Mouse (Mus musculus) left cerebral cortex, postnatal 36 days (tissue): ENCODE results near the gene Cald1. TPM values are rescaled to one million over a fixed set of nuclear protein-coding genes. Genes with fewer than 3 reads are reported as not detected.

ENCODE experiments used
- DNase-seq, 2 experiments: peaks; one replicate each; pipeline ENCODE4 v3.0.0; 2021 to 2022; ENCODE audit warnings: low spot score in 2 of 2, mixed read lengths in 1 of 2
- intact Hi-C: fragments of 180-260 bp; cut with DNase I; formaldehyde crosslinking; loops from one replicate; pipeline ENCODE4 v1.15.1; 2025
- total RNA-seq, 2 experiments: library from RNA; stranded (reverse); gene quantifications; 2 replicates each; pipeline ENCODE4 v1.2.3; 2021

The Cald1 gene
- total RNA-seq, 2 experiments from 2014 or later = 23.6 to 25.6 TPM

DNA sequence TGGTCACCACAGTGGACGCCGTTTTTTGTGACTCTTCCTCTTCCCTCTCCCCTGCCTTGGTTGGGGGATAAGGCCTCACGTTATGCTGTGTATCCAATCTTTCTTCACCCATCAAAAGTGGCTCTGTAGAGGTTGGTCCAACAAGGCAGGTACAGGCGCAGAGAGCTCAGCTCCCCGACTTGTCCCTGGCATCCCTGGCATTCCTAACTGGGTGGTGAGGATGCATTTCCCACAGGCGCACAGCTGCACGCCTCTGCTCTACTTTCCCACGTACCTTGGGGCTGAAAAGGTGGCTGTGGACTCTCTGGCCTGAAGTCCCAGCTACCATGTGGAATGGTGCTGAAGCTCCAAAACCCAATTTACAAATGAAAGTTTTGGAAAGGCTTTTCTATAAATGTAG, 115.5 kb downstream of the Cald1 start:
- DNase-seq = no peak
- intact Hi-C loops = no loop called here

DNA sequence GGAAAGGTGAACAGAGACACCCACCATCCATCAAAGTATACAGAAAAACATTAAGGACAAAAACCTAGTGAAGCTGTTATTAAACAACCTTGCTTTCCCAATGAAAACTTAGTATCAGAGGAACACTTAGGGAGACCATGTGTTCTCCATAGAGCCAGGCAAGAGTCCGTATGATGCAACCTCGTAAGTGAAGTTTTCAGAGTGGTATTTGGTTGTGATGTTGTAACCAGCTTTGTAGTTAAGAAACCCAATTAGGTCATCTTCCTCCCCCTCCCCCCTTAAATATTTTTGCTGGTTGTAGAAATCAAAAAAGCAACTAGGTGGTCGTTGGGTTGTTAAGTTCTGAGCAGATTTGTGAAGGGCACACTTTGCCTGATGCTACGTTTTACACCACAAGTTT, 116.3 kb downstream of the Cald1 start:
- intact Hi-C loops = no loop called here
- no peak for DNase-seq

DNA sequence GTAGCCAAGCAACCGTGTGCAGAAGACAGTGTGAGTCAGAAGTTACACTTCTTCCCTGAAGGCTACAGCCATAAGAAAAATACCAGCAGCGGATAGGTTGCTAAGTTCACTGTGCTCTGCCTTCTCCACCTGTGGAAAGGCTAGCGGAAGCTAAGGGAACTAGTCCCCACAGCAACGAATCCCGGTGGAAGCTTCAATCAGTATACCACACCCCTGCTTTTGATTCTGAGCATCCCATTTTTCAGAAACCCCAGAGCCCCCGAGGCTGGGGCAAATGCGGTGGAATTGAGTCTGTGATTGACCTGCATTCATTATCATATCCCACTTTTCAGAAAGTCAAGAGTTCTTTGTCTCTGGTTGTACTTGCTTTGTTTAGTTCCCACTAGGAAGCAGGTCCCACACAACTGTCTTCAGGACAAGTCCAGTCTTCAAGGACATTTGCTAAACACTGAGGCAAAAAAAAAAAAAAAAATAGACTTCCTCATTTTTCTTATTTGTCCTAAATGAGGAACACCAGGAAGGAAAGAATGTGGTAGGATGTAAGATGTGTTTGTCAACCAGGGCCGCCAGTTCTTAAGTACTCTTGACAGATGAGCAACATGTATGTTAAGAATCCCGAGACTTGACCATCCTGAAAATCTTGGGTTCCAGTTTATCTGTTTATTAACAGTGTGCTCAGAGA, 118.0 kb downstream of the Cald1 start:
- no peak for DNase-seq
- intact Hi-C loops = no loop called here

- intact Hi-C loops = no loop called here
- DNase-seq = no peak
These were observed 118.8 kb downstream of the Cald1 start for GRCm38 (mm10) chr6:34716888-34717635.

DNA sequence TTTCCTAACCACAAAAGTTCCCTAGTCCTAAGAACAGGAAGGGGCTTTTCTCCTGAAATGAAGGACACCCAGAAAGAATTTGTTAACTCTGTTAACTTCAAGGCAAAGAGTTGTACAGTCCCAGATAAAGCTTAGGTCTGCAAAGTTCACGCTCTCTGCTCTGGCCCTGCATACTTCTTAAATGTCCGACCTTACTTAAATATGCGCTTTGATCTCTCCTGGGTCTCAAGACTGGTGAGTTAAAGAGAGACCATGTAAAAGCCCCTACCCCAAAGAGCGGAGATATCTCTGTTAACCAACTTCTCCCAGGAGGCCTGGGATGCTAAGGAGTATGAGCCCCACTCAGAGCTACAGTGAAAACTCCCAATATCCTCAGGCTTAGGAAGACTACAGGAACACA, 119.4 kb downstream of the Cald1 start:
- intact Hi-C loops = no loop called here
- DNase-seq = no peak

- no peak for DNase-seq
- intact Hi-C loops = no loop called here
These were observed 120.9 kb downstream of the Cald1 start for GRCm38 (mm10) chr6:34719141-34719680.

DNA sequence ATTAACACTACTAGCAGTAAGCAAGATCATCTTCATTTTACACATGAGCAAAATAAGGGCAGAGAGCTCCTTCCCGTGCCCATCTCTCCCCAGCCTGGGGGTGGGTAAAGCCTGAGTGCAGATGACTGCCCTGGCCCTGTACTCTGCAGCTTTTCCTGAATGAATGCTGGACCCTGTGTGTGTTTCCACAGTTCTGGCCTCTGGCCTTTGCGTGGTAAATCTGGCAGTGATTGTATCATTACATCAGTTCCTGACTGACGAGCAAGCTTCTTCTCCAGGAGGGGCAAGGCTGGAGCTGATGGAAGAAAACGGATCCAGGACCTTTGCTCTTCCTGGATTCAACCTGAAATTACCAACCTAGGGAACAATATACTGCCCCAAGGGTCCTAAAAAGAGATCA, 122.1 kb downstream of the Cald1 start:
- no peak for DNase-seq
- intact Hi-C loops = no loop called here

DNA sequence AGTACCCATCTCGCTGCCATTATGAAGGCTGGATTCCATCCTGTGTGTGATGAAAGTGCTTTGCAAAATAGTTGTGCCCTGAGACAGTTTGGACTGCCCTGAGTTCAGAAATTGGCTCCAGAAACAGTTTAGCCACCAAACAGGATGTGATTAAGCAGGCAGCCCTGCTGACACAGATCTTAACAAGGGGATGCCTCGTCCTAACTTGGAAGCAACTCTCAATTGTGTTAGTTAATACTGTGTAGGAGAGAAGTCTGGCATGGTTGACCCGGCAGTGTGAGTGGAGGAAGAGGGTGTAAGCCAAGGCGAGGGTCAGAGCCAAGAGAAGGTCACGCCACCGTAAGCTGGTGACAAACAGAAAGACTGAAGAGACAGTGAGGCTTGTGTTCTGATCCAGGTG, 123.4 kb downstream of the Cald1 start:
- intact Hi-C loops = no loop called here
- DNase-seq = no peak

GRCm38 (mm10) chr6:34722660-34723059, 124.4 kb downstream of the Cald1 start:
- no peak for DNase-seq
- intact Hi-C loops = no loop called here

DNA sequence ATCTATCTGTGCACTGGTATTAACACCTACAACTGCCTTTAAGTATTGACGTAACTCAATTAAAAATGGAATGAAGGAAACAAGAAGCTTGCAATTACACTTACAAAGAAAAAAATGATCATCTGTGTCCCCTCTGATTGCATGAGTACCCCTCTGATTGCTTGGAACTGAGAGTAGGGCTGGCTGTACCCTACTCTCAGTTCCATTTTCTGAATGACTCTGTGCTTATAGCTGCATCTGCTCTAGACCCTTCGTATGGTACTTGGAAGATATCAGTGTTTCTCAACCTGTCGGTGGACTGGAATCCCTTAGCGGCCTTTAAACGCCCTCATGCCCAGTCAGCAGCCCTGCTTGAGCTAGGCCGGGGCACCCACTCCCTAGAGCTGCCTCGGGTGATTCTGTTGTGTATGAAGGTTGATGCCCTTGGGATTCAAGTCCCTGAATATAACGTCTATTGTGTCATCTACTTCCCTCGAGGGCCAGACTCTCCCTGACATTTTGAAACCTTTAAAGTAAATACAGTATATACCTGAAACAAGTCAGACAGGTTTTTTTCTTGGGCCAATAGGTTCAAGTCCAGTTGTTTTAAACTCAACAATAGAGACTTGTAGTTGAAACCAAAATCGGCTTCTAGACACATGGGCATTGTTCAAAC, 125.1 kb downstream of the Cald1 start:
- DNase-seq = no peak
- intact Hi-C loops = no loop called here

- no peak for DNase-seq
- intact Hi-C loops = no loop called here
These were observed 127.4 kb downstream of the Cald1 start for GRCm38 (mm10) chr6:34725660-34726059.

GRCm38 (mm10) chr6:34726104-34726503, 127.8 kb downstream of the Cald1 start:
- intact Hi-C loops = no loop called here
- DNase-seq = no peak

DNA sequence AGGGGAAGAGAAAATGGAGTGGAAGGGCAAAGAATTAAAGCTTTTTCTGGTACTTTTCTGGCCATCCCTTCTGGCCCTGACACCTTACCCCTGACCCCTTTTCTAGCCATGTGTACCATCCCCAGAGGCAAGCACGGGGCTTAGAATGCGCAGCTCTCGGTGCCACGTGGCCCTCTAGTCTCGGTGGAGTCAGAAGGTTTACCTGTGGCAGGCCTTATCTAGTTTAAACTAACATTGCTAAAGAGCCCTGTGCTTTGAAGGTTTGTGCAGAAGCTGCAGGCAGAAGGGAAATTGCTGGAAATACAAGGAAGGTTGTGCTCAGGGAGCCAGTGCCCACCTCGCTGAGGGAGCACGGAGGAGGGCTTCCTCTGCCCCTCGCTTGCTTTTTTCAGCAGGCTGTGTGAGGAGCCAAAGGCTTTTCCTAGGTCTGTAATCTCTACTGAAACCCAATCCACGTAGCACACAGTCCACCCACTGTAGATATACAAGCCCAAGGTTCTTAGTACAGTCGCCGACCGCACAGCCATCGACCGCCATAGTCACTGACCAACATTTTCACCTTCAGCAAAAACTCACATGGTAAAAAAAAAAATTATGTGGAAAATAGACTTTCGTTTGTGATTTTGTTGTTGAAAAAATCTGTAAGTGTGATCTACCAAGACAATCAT, 129.2 kb downstream of the Cald1 start:
- no peak for DNase-seq
- intact Hi-C loops = no loop called here

GRCm38 (mm10) chr6:34729449-34730151, 131.3 kb downstream of the Cald1 start:
- no peak for DNase-seq
- intact Hi-C loops = no loop called here

- no peak for DNase-seq
These were observed 132.7 kb downstream of the Cald1 start for GRCm38 (mm10) chr6:34731007-34731406.

DNA sequence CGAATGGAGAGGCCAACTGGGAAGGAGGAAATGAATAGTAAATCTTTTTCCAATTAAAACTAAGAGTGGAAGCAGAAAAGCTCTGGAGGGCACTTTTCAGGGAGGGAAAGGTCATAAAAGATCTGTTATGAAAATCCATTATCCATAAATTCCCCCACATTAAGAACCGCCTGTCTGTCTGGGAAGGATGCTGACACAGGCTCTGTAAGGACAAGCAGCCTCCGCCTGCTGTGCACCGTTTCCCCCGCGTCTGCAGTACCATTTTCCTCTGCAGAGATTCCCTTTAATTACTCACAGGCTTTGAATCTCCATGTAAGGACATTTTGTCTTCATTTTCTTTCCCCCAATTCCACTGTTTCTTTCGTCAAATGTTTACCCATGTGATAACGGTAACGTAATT, 133.2 kb downstream of the Cald1 start:
- intact Hi-C loops = no loop called here
- DNase-seq = no peak

More at GRCm38 (mm10) chr6:34731007-34731406, 132.7 kb downstream of the Cald1 start:
- intact Hi-C loops = no loop called here

DNA sequence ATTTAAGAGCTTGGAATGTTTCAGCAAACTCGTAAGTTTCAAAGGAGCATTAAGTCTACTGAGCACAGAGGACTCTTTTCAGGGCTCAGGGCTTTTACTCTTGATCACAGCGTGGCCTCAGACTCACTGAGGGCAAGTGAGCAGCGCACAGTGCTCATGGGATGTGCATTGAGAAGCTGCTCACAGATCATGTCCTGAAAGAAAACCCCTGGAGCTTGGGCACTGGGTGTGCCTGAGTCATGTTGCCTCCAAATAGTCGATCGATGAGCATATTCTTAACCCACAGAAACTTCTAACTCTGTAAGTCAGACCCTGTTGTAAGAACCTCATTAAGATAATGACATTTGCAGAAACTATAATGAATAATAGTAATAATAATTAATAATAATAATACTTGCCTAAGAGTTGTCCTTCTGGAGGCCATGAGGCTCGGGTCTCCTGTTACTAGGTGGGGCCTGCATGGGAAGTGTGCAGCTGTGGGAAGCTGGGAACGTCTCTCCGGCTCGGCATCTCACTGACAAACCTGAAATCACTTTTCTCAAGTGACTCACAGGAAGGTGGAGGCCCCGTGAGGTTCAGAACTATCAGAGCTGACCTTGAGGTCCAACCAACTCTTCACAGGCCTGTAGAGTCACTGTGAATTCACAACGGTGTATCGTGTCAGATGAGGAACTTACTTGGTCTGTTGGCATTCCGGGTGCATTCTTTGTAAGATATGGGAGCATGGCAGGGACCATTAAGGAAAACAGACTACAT, 136.8 kb downstream of the Cald1 start:
- intact Hi-C loops = no loop called here
- DNase-seq = no peak

DNA sequence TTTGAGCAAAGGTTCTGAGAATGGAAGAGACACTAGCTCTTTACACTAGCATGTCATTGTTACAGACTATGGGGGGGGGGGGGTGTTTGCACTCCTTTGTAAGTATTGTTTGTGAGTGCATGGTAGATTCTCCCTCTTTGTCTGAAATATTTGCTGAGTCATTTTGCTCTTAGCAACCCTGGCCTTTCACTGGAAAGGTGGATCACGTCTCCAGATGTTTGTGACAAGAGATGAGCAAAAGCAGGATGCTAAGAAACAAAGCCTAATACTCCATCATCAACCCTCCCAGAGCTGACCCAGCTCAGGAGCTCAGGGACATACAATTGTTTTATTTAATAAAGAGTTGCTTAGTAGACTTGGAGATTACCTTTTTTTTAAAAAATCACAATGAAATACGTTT, 138.6 kb downstream of the Cald1 start:
- DNase-seq = no peak
- intact Hi-C loops = no loop called here

- no peak for DNase-seq
- intact Hi-C loops = no loop called here
These were observed 145.6 kb downstream of the Cald1 start for GRCm38 (mm10) chr6:34743946-34744345.
